Mouse (Mus musculus) kidney, postnatal 14 days (tissue): ENCODE measurements around the gene Slc38a3.
A peak's percentile ranks its signal among the peaks of the same experiment; 100 is the strongest.

Source experiments
- DNase-seq: peaks from one replicate; pipeline ENCODE4 v3.0.0; 2022; ENCODE audit warnings: mixed read lengths

The Slc38a3 gene

GRCm38 (mm10) chr9:107669480-107669945, at the start of gene Slc38a3:
Slc38a3 (minus strand) TSS chr9:107669530.
- peak; percentile 41 for DNase-seq

GRCm38 (mm10) chr9:107716951-107717350, 47.6 kb upstream of the Slc38a3 start:
- DNase-seq, result no peak

- DNase-seq, result no peak
These were observed 46.3 kb upstream of the Slc38a3 start for GRCm38 (mm10) chr9:107715632-107716031.

- DNase-seq, result peak; percentile 80
These were observed 45.1 kb upstream of the Slc38a3 start for GRCm38 (mm10) chr9:107714221-107714952.

- peak; percentile 93 for DNase-seq
These were observed 40.6 kb upstream of the Slc38a3 start, which contains the start of gene Sema3f for GRCm38 (mm10) chr9:107709697-107710483. Sema3f (minus strand) TSS chr9:107710475.

GRCm38 (mm10) chr9:107709096-107709696, 39.9 kb upstream of the Slc38a3 start:
- DNase-seq, result no peak

GRCm38 (mm10) chr9:107708439-107709095, 39.2 kb upstream of the Slc38a3 start:
- no peak for DNase-seq

GRCm38 (mm10) chr9:107707701-107708438, 38.5 kb upstream of the Slc38a3 start:
- no peak for DNase-seq

GRCm38 (mm10) chr9:107706781-107707211, 37.5 kb upstream of the Slc38a3 start:
- DNase-seq, result no peak

GRCm38 (mm10) chr9:107703337-107704122, 34.2 kb upstream of the Slc38a3 start:
- DNase-seq, result no peak

GRCm38 (mm10) chr9:107702606-107703185, 33.4 kb upstream of the Slc38a3 start:
- DNase-seq, result no peak

GRCm38 (mm10) chr9:107701594-107701993, 32.3 kb upstream of the Slc38a3 start:
- peak; percentile 85 for DNase-seq

GRCm38 (mm10) chr9:107700114-107700571, 30.8 kb upstream of the Slc38a3 start:
- DNase-seq, result no peak

GRCm38 (mm10) chr9:107699376-107699980, 30.1 kb upstream of the Slc38a3 start:
- DNase-seq, result peak; percentile 49

GRCm38 (mm10) chr9:107698611-107699190, 29.4 kb upstream of the Slc38a3 start:
- DNase-seq, result peak; percentile 64

GRCm38 (mm10) chr9:107697811-107698521, 28.6 kb upstream of the Slc38a3 start:
- no peak for DNase-seq

GRCm38 (mm10) chr9:107696845-107697610, 27.7 kb upstream of the Slc38a3 start:
- DNase-seq, result peak; percentile 65

GRCm38 (mm10) chr9:107696106-107696479, 26.8 kb upstream of the Slc38a3 start:
- DNase-seq, result no peak
